Mouse (Mus musculus) lung, embryonic 16.5 days (tissue): ENCODE measurements around the gene Cstl1. TPM values are rescaled to one million over a fixed set of nuclear protein-coding genes. Genes with fewer than 3 reads are reported as not detected.
A peak's percentile ranks its signal among the peaks of the same experiment; 100 is the strongest.

Source experiments
- ATAC-seq: fragments of 200-750 bp; cut with Nextera tagmentation; 2 replicates; pipeline ENCODE4 v1.8.0; 2017; ENCODE audit warnings: low read depth, mild to moderate bottlenecking, moderate library complexity
- H3K27ac ChIP-seq: fragments of 300-500 bp; sonication (generic); 2 replicates; pipeline ENCODE4 v1.5.1; 2014; ENCODE audit warnings: mild to moderate bottlenecking, control low read depth, low read length
- H3K27me3 ChIP-seq: fragments of 300-500 bp; sonication (generic); 2 replicates; pipeline ENCODE4 v1.6.1; 2014; ENCODE audit warnings: low read depth, low read length, mixed read lengths; ENCODE audit not compliant: control insufficient read depth, insufficient read depth
- H3K36me3 ChIP-seq: fragments of 300-500 bp; sonication (generic); 2 replicates; pipeline ENCODE4 v1.6.1; 2014; ENCODE audit warnings: low read length; ENCODE audit not compliant: control insufficient read depth, insufficient read depth
- H3K4me1 ChIP-seq: fragments of 300-500 bp; sonication (generic); replicated peaks from 2 replicates; pipeline ENCODE4 v1.6.1; 2014; ENCODE audit warnings: low read length, mixed read lengths; ENCODE audit not compliant: control insufficient read depth, insufficient read depth
- H3K4me2 ChIP-seq: fragments of 300-500 bp; sonication (generic); 2 replicates; pipeline ENCODE4 v1.6.1; 2014; ENCODE audit warnings: low read depth, low read length, control low read depth
- H3K4me3 ChIP-seq: fragments of 300-500 bp; sonication (generic); 2 replicates; pipeline ENCODE4 v1.5.1; 2014; ENCODE audit warnings: mild to moderate bottlenecking, low read length, control low read depth
- H3K9ac ChIP-seq: fragments of 300-500 bp; sonication (generic); 2 replicates; pipeline ENCODE4 v1.6.1; 2014; ENCODE audit warnings: low read length, control low read depth
- H3K9me3 ChIP-seq: fragments of 300-500 bp; sonication (generic); 2 replicates; pipeline ENCODE4 v1.6.1; 2016; ENCODE audit warnings: low read length; ENCODE audit not compliant: control insufficient read depth
- WGBS: fragments of 180-500 bp; shearing (Covaris S2); extraction: QIAGEN DNeasy Blood & Tissue Kit; methylation state at CpG from one replicate; pipeline ENCODE4 v1.1.7; 2014; 5-methylcytosine and 5-hydroxymethylcytosine counted together
- polyA plus RNA-seq: library from polyadenylated mRNA; unstranded; fragments of >200 nt; fragmentation: Nextera tagmentation; extraction: Ambion mirVana; gene quantifications from 2 replicates; pipeline ENCODE4 v1.2.1, GENCODE M21; 2015

The Cstl1 gene
- not detected in 2 replicates for polyA plus RNA-seq

GRCm38 (mm10) chr2:148750058-148750457 lies at the start of gene Cstl1:
Gene Cstl1, plus strand, starts transcription at chr2:148750358.
- no peaks in the 10 kb centered on the region for H3K27me3 ChIP-seq
- H3K9me3 ChIP-seq, result no peaks in the 10 kb centered on the region
- H3K36me3 ChIP-seq, result no peaks in the 10 kb centered on the region
- ATAC-seq, result no peak
- no peak within 1 kb of the TSS for H3K27ac ChIP-seq
- H3K4me2 ChIP-seq, result no peak within 1 kb of the TSS
- no peak within 1 kb of the TSS for H3K4me3 ChIP-seq
- peaks cover 2% of the 10 kb centered on the region; the same call in 1 of the 2 replicates for H3K4me1 ChIP-seq
- 69% methylated on average over 1 of the region's 1 CpGs for whole genome bisulfite sequencing
- H3K9ac ChIP-seq, result no peak within 1 kb of the TSS

GRCm38 (mm10) chr2:148706409-148707201 lies 43.6 kb upstream of the Cstl1 start:
- no peaks in the 10 kb centered on the region for H3K4me1 ChIP-seq
- no peak overlapping the region for H3K9ac ChIP-seq
- no peak overlapping the region for H3K27ac ChIP-seq
- H3K36me3 ChIP-seq, result peaks cover 4% of the 10 kb centered on the region
- no peak overlapping the region for H3K4me3 ChIP-seq
- no peak overlapping the region for H3K4me2 ChIP-seq
- H3K9me3 ChIP-seq, result no peaks in the 10 kb centered on the region
- 80% methylated on average over 15 of the region's 15 CpGs for WGBS
- ATAC-seq, result no peak
- no peaks in the 10 kb centered on the region for H3K27me3 ChIP-seq

GRCm38 (mm10) chr2:148707202-148707530 lies 43.0 kb upstream of the Cstl1 start:
- 79% methylated on average over 6 of the region's 6 CpGs for WGBS
- no peak overlapping the region for H3K4me3 ChIP-seq
- ATAC-seq, result no peak
- H3K27me3 ChIP-seq, result no peaks in the 10 kb centered on the region
- H3K9me3 ChIP-seq, result no peaks in the 10 kb centered on the region
- H3K4me2 ChIP-seq, result no peak overlapping the region
- H3K36me3 ChIP-seq, result peaks cover 4% of the 10 kb centered on the region
- H3K27ac ChIP-seq, result no peak overlapping the region
- no peaks in the 10 kb centered on the region for H3K4me1 ChIP-seq
- H3K9ac ChIP-seq, result no peak overlapping the region

GRCm38 (mm10) chr2:148712326-148712725 lies 37.8 kb upstream of the Cstl1 start:
- WGBS, result 72% methylated on average over 3 of the region's 3 CpGs
- no peaks in the 10 kb centered on the region for H3K36me3 ChIP-seq
- H3K4me1 ChIP-seq, result no peaks in the 10 kb centered on the region
- H3K27me3 ChIP-seq, result no peaks in the 10 kb centered on the region
- no peak overlapping the region for H3K9ac ChIP-seq
- no peak overlapping the region for H3K4me2 ChIP-seq
- ATAC-seq, result no peak
- no peaks in the 10 kb centered on the region for H3K9me3 ChIP-seq
- no peak overlapping the region for H3K27ac ChIP-seq
- no peak overlapping the region for H3K4me3 ChIP-seq

- 60% methylated on average over 2 of the region's 2 CpGs for WGBS
- Histone ChIP-seq H3K27me3 (no peaks in the 10 kb centered on the region), H3K9me3 (no peaks in the 10 kb centered on the region), H3K9ac (no peak overlapping the region), H3K36me3 (no peaks in the 10 kb centered on the region), H3K4me1 (no peaks in the 10 kb centered on the region), H3K4me3 (no peak overlapping the region), H3K27ac (no peak overlapping the region), H3K4me2 (no peak overlapping the region)
- no peak for ATAC-seq
These were observed 33.1 kb upstream of the Cstl1 start for GRCm38 (mm10) chr2:148717072-148717471.

GRCm38 (mm10) chr2:148719271-148719995 lies 30.7 kb upstream of the Cstl1 start:
- 53% methylated on average over 2 of the region's 2 CpGs for WGBS

GRCm38 (mm10) chr2:148731614-148732326 lies 18.4 kb upstream of the Cstl1 start:
- H3K4me2 ChIP-seq, result peak overlapping the region; percentile 92
- H3K27me3 ChIP-seq, result no peaks in the 10 kb centered on the region
- H3K36me3 ChIP-seq, result no peaks in the 10 kb centered on the region
- peak; percentile 67 for ATAC-seq
- H3K27ac ChIP-seq, result no peak overlapping the region
- WGBS, result under 1% methylated on average over 35 of the region's 35 CpGs
- no peaks in the 10 kb centered on the region for H3K9me3 ChIP-seq
- H3K4me1 ChIP-seq, result peaks cover 6% of the 10 kb centered on the region
- H3K9ac ChIP-seq, result peak overlapping the region; percentile 83
- H3K4me3 ChIP-seq, result peak overlapping the region; percentile 70

More at GRCm38 (mm10) chr2:148719271-148719995, 30.7 kb upstream of the Cstl1 start:
- H3K36me3 ChIP-seq, result no peaks in the 10 kb centered on the region
- H3K9me3 ChIP-seq, result no peaks in the 10 kb centered on the region
- no peak overlapping the region for H3K4me2 ChIP-seq
- ATAC-seq, result no peak
- H3K4me1 ChIP-seq, result no peaks in the 10 kb centered on the region
- H3K9ac ChIP-seq, result no peak overlapping the region
- H3K27me3 ChIP-seq, result no peaks in the 10 kb centered on the region
- H3K27ac ChIP-seq, result no peak overlapping the region
- H3K4me3 ChIP-seq, result no peak overlapping the region

GRCm38 (mm10) chr2:148732327-148733000 lies 17.7 kb upstream of the Cstl1 start, which contains the start of gene Napb:
Gene Napb, minus strand, starts transcription at chr2:148732467.
- 4% methylated on average over 18 of the region's 18 CpGs for WGBS
- H3K4me1 ChIP-seq, result peaks cover 6% of the 10 kb centered on the region
- H3K4me3 ChIP-seq, result peak within 1 kb of the TSS; percentile 70
- no peaks in the 10 kb centered on the region for H3K36me3 ChIP-seq
- no peak within 1 kb of the TSS for H3K27ac ChIP-seq
- peak within 1 kb of the TSS; percentile 83 for H3K9ac ChIP-seq
- ATAC-seq, result peak; percentile 100
- H3K27me3 ChIP-seq, result no peaks in the 10 kb centered on the region
- H3K4me2 ChIP-seq, result peak within 1 kb of the TSS; percentile 92
- no peaks in the 10 kb centered on the region for H3K9me3 ChIP-seq
